Mouse (Mus musculus): Measurements from ENCODE around the gene Tacr2. TPM values are rescaled to one million over a fixed set of nuclear protein-coding genes. Genes with fewer than 3 reads are reported as not detected.

The Tacr2 gene
- polyA plus RNA-seq, 1 experiment = 3.8 TPM

- Histone ChIP-seq H3K27ac (ENCODE audit: insufficient read depth, low read depth, low read length) (no peak overlapping the region), H3K4me1 (ENCODE audit: control insufficient read depth, insufficient read depth, insufficient read length, low read length) (peaks cover 9% of the 10 kb centered on the region; the same call in 1 of the 2 replicates), H3K36me3 (ENCODE audit: control insufficient read depth, insufficient read depth, low read length) (no peaks in the 10 kb centered on the region), H3K4me3 (ENCODE audit: low read depth, low read length) (no peak overlapping the region), H3K27me3 (ENCODE audit: control insufficient read depth, insufficient read depth, low read length) (no peaks in the 10 kb centered on the region)
- no peak for TF ChIP-seq CTCF (IDR thresholded peaks at IDR 0.05; ENCODE audit: extremely low read depth, insufficient read length, insufficient replicate concordance, low read depth, low read length)
- TF ChIP-seq POLR2A (IDR thresholded peaks at IDR 0.05; ENCODE audit: low read depth, low read length) = no peak
- over 99% methylated on average over 3 of the region's 3 CpGs for WGBS
Measured at GRCm38 (mm10) chr10:62238688-62239087, 13.6 kb upstream of the Tacr2 start.

- H3K27ac ChIP-seq (ENCODE audit: insufficient read depth, low read depth, low read length) = no peak overlapping the region
- H3K27me3 ChIP-seq (ENCODE audit: control insufficient read depth, insufficient read depth, low read length) = no peaks in the 10 kb centered on the region
- WGBS = 52% methylated on average over 6 of the region's 6 CpGs
- peaks cover 9% of the 10 kb centered on the region; the same call in 1 of the 2 replicates for H3K4me1 ChIP-seq (ENCODE audit: control insufficient read depth, insufficient read depth, insufficient read length, low read length)
- TF ChIP-seq POLR2A (IDR thresholded peaks at IDR 0.05; ENCODE audit: low read depth, low read length) = no peak
- TF ChIP-seq CTCF (IDR thresholded peaks at IDR 0.05; ENCODE audit: extremely low read depth, insufficient read length, insufficient replicate concordance, low read depth, low read length) = no peak
- H3K4me3 ChIP-seq (ENCODE audit: low read depth, low read length) = no peak overlapping the region
- H3K36me3 ChIP-seq (ENCODE audit: control insufficient read depth, insufficient read depth, low read length) = no peaks in the 10 kb centered on the region
Measured at GRCm38 (mm10) chr10:62239270-62239669, 13.0 kb upstream of the Tacr2 start.

DNA sequence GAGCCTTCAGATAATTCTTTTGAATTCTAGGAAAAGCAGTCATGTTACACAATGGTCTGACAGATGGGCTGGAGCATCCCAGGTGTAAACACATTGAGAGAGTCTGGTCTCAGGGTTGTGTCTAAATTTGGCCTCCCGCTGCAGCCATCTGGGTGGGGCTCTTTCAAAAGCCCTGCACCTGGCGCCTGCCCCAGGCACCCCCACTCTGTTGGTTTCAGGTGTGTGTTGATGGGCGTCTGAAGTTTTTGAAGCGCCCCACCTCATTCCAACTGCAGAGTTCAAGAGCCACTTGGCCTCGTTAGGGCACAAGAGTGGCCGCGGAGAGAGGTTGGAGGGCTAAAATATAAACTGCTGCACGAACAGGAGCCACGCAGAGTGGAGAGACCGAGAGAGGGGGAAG lies 9.9 kb upstream of the Tacr2 start:
- 58% methylated on average over 10 of the region's 10 CpGs for WGBS
- H3K36me3 ChIP-seq (ENCODE audit: control insufficient read depth, insufficient read depth, low read length) = no peaks in the 10 kb centered on the region
- no peaks in the 10 kb centered on the region for H3K27me3 ChIP-seq (ENCODE audit: control insufficient read depth, insufficient read depth, low read length)
- H3K27ac ChIP-seq (ENCODE audit: insufficient read depth, low read depth, low read length) = no peak overlapping the region
- H3K4me3 ChIP-seq (ENCODE audit: low read depth, low read length) = no peak overlapping the region
- no peak for TF ChIP-seq POLR2A (IDR thresholded peaks at IDR 0.05; ENCODE audit: low read depth, low read length)
- TF ChIP-seq CTCF (IDR thresholded peaks at IDR 0.05; ENCODE audit: extremely low read depth, insufficient read length, insufficient replicate concordance, low read depth, low read length) = no peak
- H3K4me1 ChIP-seq (ENCODE audit: control insufficient read depth, insufficient read depth, insufficient read length, low read length) = peaks cover 9% of the 10 kb centered on the region; the same call in 1 of the 2 replicates

- H3K4me3 ChIP-seq (ENCODE audit: low read depth, low read length) = no peak overlapping the region
- TF ChIP-seq POLR2A (IDR thresholded peaks at IDR 0.05; ENCODE audit: low read depth, low read length) (no peak), CTCF (IDR thresholded peaks at IDR 0.05; ENCODE audit: extremely low read depth, insufficient read length, insufficient replicate concordance, low read depth, low read length) (no peak)
- WGBS = 41% methylated on average over 12 of the region's 13 CpGs
- no peaks in the 10 kb centered on the region for H3K36me3 ChIP-seq (ENCODE audit: control insufficient read depth, insufficient read depth, low read length)
- no peaks in the 10 kb centered on the region for H3K27me3 ChIP-seq (ENCODE audit: control insufficient read depth, insufficient read depth, low read length)
- no peak overlapping the region for H3K27ac ChIP-seq (ENCODE audit: insufficient read depth, low read depth, low read length)
- H3K4me1 ChIP-seq (ENCODE audit: control insufficient read depth, insufficient read depth, insufficient read length, low read length) = peaks cover 11% of the 10 kb centered on the region; the same call in 1 of the 2 replicates
Measured at GRCm38 (mm10) chr10:62242896-62243295, 9.3 kb upstream of the Tacr2 start.

DNA sequence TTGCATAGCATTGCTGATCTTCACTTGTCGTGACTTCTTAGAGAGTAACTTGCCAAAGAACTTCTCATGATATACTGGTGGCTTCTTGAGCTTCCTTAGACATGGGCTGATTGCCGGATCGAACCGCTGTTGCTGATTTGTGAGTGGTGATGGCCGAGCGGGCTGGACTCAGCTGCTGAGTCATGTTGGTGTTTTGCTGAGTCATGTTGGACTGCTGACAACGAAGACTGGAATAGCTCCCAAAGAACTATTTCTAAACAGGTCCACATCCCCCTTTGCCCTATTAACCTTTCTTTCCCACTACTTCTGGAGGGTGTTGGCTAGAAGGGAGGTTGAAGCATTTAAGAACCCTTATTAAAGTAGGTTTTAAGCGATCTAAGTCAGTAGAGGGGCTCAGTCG lies 8.2 kb upstream of the Tacr2 start:
- Histone ChIP-seq H3K36me3 (ENCODE audit: control insufficient read depth, insufficient read depth, low read length) (no peaks in the 10 kb centered on the region), H3K27me3 (ENCODE audit: control insufficient read depth, insufficient read depth, low read length) (no peaks in the 10 kb centered on the region), H3K4me1 (ENCODE audit: control insufficient read depth, insufficient read depth, insufficient read length, low read length) (peaks cover 11% of the 10 kb centered on the region; the same call in 1 of the 2 replicates), H3K27ac (ENCODE audit: insufficient read depth, low read depth, low read length) (no peak overlapping the region), H3K4me3 (ENCODE audit: low read depth, low read length) (no peak overlapping the region)
- WGBS = 87% methylated on average over 9 of the region's 9 CpGs
- no peak for TF ChIP-seq POLR2A (IDR thresholded peaks at IDR 0.05; ENCODE audit: low read depth, low read length)
- TF ChIP-seq CTCF (IDR thresholded peaks at IDR 0.05; ENCODE audit: extremely low read depth, insufficient read length, insufficient replicate concordance, low read depth, low read length) = no peak

DNA sequence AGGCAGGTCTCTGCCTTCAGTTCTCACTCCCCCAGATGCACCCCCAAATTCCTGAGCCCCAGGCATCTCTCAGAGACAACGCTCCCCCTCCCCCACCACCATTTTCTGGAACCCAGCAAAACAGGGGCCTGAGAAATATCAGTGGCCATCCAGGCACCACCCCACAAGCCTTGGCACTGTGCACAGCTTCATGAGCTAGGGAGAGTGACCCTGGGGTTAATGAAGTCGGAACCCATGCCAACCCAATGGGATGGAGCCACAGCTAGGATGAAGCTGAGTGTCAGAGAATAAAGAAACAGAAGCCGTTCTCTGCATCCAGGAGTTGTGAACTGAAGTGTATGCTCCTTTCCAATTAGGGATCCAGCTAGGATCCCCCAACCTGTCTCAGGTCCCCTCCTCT lies 5.1 kb upstream of the Tacr2 start:
- Histone ChIP-seq H3K27me3 (ENCODE audit: control insufficient read depth, insufficient read depth, low read length) (no peaks in the 10 kb centered on the region), H3K4me1 (ENCODE audit: control insufficient read depth, insufficient read depth, insufficient read length, low read length) (0 out of 2 replicates have a peak, but pooled peaks cover 3% of the 10 kb centered on the region), H3K27ac (ENCODE audit: insufficient read depth, low read depth, low read length) (peak overlapping the region; percentile 46; the same call in 1 of the 2 replicates), H3K36me3 (ENCODE audit: control insufficient read depth, insufficient read depth, low read length) (no peaks in the 10 kb centered on the region), H3K4me3 (ENCODE audit: low read depth, low read length) (no peak overlapping the region)
- TF ChIP-seq POLR2A (IDR thresholded peaks at IDR 0.05; ENCODE audit: low read depth, low read length) = no peak
- TF ChIP-seq CTCF (IDR thresholded peaks at IDR 0.05; ENCODE audit: extremely low read depth, insufficient read length, insufficient replicate concordance, low read depth, low read length) = no peak
- WGBS = 72% methylated on average over 3 of the region's 3 CpGs

GRCm38 (mm10) chr10:62247815-62248214 lies 4.4 kb upstream of the Tacr2 start:
- no peaks in the 10 kb centered on the region for H3K36me3 ChIP-seq (ENCODE audit: control insufficient read depth, insufficient read depth, low read length)
- H3K27me3 ChIP-seq (ENCODE audit: control insufficient read depth, insufficient read depth, low read length) = no peaks in the 10 kb centered on the region
- WGBS = 25% methylated on average over 8 of the region's 8 CpGs
- TF ChIP-seq POLR2A (IDR thresholded peaks at IDR 0.05; ENCODE audit: low read depth, low read length) (no peak), CTCF (IDR thresholded peaks at IDR 0.05; ENCODE audit: extremely low read depth, insufficient read length, insufficient replicate concordance, low read depth, low read length) (no peak)
- 0 out of 2 replicates have a peak, but pooled peaks cover 2% of the 10 kb centered on the region for H3K4me1 ChIP-seq (ENCODE audit: control insufficient read depth, insufficient read depth, insufficient read length, low read length)
- peak overlapping the region; percentile 46 for H3K27ac ChIP-seq (ENCODE audit: insufficient read depth, low read depth, low read length)
- H3K4me3 ChIP-seq (ENCODE audit: low read depth, low read length) = no peak overlapping the region

Measured in small intestine, adult 2 months (tissue).